Mouse (Mus musculus): ENCODE measurements around the gene Rrnad1.

- TF ChIP-seq GATA1 (IDR thresholded peaks at IDR 0.05; ENCODE audit: low read length) (no peak), TAL1 (IDR thresholded peaks at IDR 0.05; ENCODE audit: low read length) (no peak)
These were observed 39.8 kb upstream of the Rrnad1 start for GRCm38 (mm10) chr3:87970184-87970938.

All from erythroblast, embryonic 14.5 days (primary cell).